Mouse (Mus musculus): ENCODE measurements around the gene Add3. TPM values are rescaled to one million over a fixed set of nuclear protein-coding genes. Genes with fewer than 3 reads are reported as not detected.

Add3 gene
- total and polyA plus RNA-seq, 3 experiments: 14.0 to 52.9 TPM; not detected in 1

- Histone ChIP-seq H3K27me3 (ENCODE audit: control insufficient read depth in 1 of 2, insufficient read depth in 2 of 2, low read length in 2 of 2) (peaks cover 0 to 2% of the 10 kb centered on the region in 2 experiments; a peak in 1 of 4 replicates), H3K9me3 (replicated peaks; ENCODE audit: insufficient read depth, low read length) (no peaks in the 10 kb centered on the region), H3K9ac (ENCODE audit: control insufficient read depth, low read depth, low read length, poor library complexity, severe bottlenecking) (no peak overlapping the region), H3K27ac (ENCODE audit: control insufficient read depth, low read depth, low read length) (no peak overlapping the region), H3K36me3 (ENCODE audit: control insufficient read depth in 1 of 2, insufficient read depth in 2 of 2, low read length in 2 of 2) (peaks cover 0 to under 1% of the 10 kb centered on the region in 2 experiments; a peak in 1 of 4 replicates), H3K79me2 (ENCODE audit: control insufficient read depth, insufficient read depth, low read length, poor library complexity) (no peaks in the 10 kb centered on the region), H3K4me3 (ENCODE audit: control insufficient read depth in 1 of 2, insufficient read depth in 1 of 2, low read depth in 2 of 2, low read length in 2 of 2) (no peak overlapping the region), H3K4me1 (ENCODE audit: control insufficient read depth in 1 of 2, insufficient read depth in 2 of 2, low read length in 2 of 2) (peaks cover 0 to 4% of the 10 kb centered on the region in 2 experiments; a peak in 1 of 4 replicates)
- DNase-seq (ENCODE audit: low read depth, low spot score): peak; percentile 23
- TF ChIP-seq JUND (IDR thresholded peaks at IDR 0.05; ENCODE audit: low read depth, low read length) (no peak), NRF1 (IDR thresholded peaks at IDR 0.05; ENCODE audit: insufficient read depth, low read depth, low read length, poor library complexity, severe bottlenecking) (no peak), TBP (IDR thresholded peaks at IDR 0.05; ENCODE audit: low read depth, low read length) (no peak), USF1 (IDR thresholded peaks at IDR 0.05; ENCODE audit: low read depth, low read length) (no peak), GABPA (IDR thresholded peaks at IDR 0.05; ENCODE audit: low read depth, low read length) (no peak), EP300 (IDR thresholded peaks at IDR 0.05; ENCODE audit: low read depth in 1 of 2, low read length in 2 of 2) (no peak), CHD2 (IDR thresholded peaks at IDR 0.05; ENCODE audit: low read length) (no peak), SIN3A (IDR thresholded peaks at IDR 0.05; ENCODE audit: low read length) (no peak), TAL1 (IDR thresholded peaks at IDR 0.05; ENCODE audit: low read length) (no peak), TCF12 (IDR thresholded peaks at IDR 0.05; ENCODE audit: low read depth, low read length) (no peak), GATA1 (IDR thresholded peaks at IDR 0.05; ENCODE audit: low read depth, low read length) (no peak), ETS1 (IDR thresholded peaks at IDR 0.05; ENCODE audit: low read depth, low read length) (no peak), CHD1 (IDR thresholded peaks at IDR 0.05; ENCODE audit: low read depth, low read length) (no peak), BHLHE40 (IDR thresholded peaks at IDR 0.05; ENCODE audit: borderline replicate concordance, low read depth, low read length) (no peak), RAD21 (IDR thresholded peaks at IDR 0.05; ENCODE audit: low read depth, low read length) (no peak), HCFC1 (IDR thresholded peaks at IDR 0.05; ENCODE audit: low read depth, low read length) (no peak), ZMIZ1 (IDR thresholded peaks at IDR 0.05; ENCODE audit: low read depth, low read length) (no peak), ZNF384 (IDR thresholded peaks at IDR 0.05; ENCODE audit: low read depth, low read length) (no peak), ZC3H11A (IDR thresholded peaks at IDR 0.05; ENCODE audit: low read depth, low read length) (no peak), UBTF (IDR thresholded peaks at IDR 0.05; ENCODE audit: borderline replicate concordance, insufficient read depth, low read depth, low read length) (no peak)
Measured at GRCm38 (mm10) chr19:53284268-53285208, 144.3 kb downstream of the Add3 start.
